Mouse (Mus musculus): ENCODE data around the gene Ush2a. TPM values are rescaled to one million over a fixed set of nuclear protein-coding genes. Genes with fewer than 3 reads are reported as not detected.

The Ush2a gene
- polyA plus RNA-seq (2015; fragmentation: Nextera tagmentation; extraction: Ambion mirVana), result not detected in 2 replicates

GRCm38 (mm10) chr1:188261903-188262682 is at the start of gene Ush2a:
Gene Ush2a (plus strand): TSS chr1:188262023.
- H3K9me3 ChIP-seq (ENCODE audit: low read length), result no peaks in the 10 kb centered on the region
- H3K27me3 ChIP-seq (ENCODE audit: insufficient read depth, low read length), result no peaks in the 10 kb centered on the region
- 73% methylated on average over 10 of the region's 10 CpGs for WGBS (ENCODE audit: insufficient replicate concordance)
- no peak within 1 kb of the TSS for H3K27ac ChIP-seq (ENCODE audit: low read depth)
- no peak for ATAC-seq
- no peak for DNase-seq
- no peak within 1 kb of the TSS for H3K4me3 ChIP-seq (ENCODE audit: low read depth, low read length)
- H3K4me2 ChIP-seq (ENCODE audit: low read depth, low read length), result no peak within 1 kb of the TSS
- no peaks in the 10 kb centered on the region for H3K4me1 ChIP-seq (ENCODE audit: insufficient read depth)
- TF ChIP-seq CTCF (IDR thresholded peaks at IDR 0.05; ENCODE audit: low read depth) (no peak), EP300 (IDR thresholded peaks at IDR 0.05; ENCODE audit: low read depth) (no peak)
- no peaks in the 10 kb centered on the region for H3K36me3 ChIP-seq (replicated peaks; ENCODE audit: insufficient read depth, low read length)
- no peak within 1 kb of the TSS for H3K9ac ChIP-seq (replicated peaks)

- WGBS (ENCODE audit: insufficient replicate concordance), result 64% methylated on average over 10 of the region's 10 CpGs
- no peak for DNase-seq
- Histone ChIP-seq H3K9me3 (ENCODE audit: low read length) (no peaks in the 10 kb centered on the region), H3K4me3 (ENCODE audit: low read depth, low read length) (no peak overlapping the region), H3K27me3 (ENCODE audit: insufficient read depth, low read length) (no peaks in the 10 kb centered on the region), H3K9ac (replicated peaks) (no peak overlapping the region), H3K4me2 (ENCODE audit: low read depth, low read length) (no peak overlapping the region), H3K4me1 (ENCODE audit: insufficient read depth) (no peaks in the 10 kb centered on the region), H3K27ac (ENCODE audit: low read depth) (no peak overlapping the region), H3K36me3 (replicated peaks; ENCODE audit: insufficient read depth, low read length) (no peaks in the 10 kb centered on the region)
- ATAC-seq, result no peak
- TF ChIP-seq CTCF (IDR thresholded peaks at IDR 0.05; ENCODE audit: low read depth) (no peak), EP300 (IDR thresholded peaks at IDR 0.05; ENCODE audit: low read depth) (no peak)
These were observed 46.8 kb upstream of the Ush2a start for GRCm38 (mm10) chr1:188214885-188215611.

- WGBS (ENCODE audit: insufficient replicate concordance), result 61% methylated on average over 4 of the region's 4 CpGs
- no peak for ATAC-seq
- no peak overlapping the region for H3K4me2 ChIP-seq (ENCODE audit: low read depth, low read length)
- H3K9ac ChIP-seq (replicated peaks), result no peak overlapping the region
- no peak overlapping the region for H3K4me3 ChIP-seq (ENCODE audit: low read depth, low read length)
- H3K27ac ChIP-seq (ENCODE audit: low read depth), result no peak overlapping the region
- no peaks in the 10 kb centered on the region for H3K27me3 ChIP-seq (ENCODE audit: insufficient read depth, low read length)
- H3K4me1 ChIP-seq (ENCODE audit: insufficient read depth), result no peaks in the 10 kb centered on the region
- no peaks in the 10 kb centered on the region for H3K9me3 ChIP-seq (ENCODE audit: low read length)
- DNase-seq, result no peak
- no peak for TF ChIP-seq EP300 (IDR thresholded peaks at IDR 0.05; ENCODE audit: low read depth)
- TF ChIP-seq CTCF (IDR thresholded peaks at IDR 0.05; ENCODE audit: low read depth), result no peak
- H3K36me3 ChIP-seq (replicated peaks; ENCODE audit: insufficient read depth, low read length), result no peaks in the 10 kb centered on the region
These were observed 40.5 kb upstream of the Ush2a start for GRCm38 (mm10) chr1:188221226-188221792.

GRCm38 (mm10) chr1:188233036-188233724 is 28.6 kb upstream of the Ush2a start:
- Histone ChIP-seq H3K4me1 (ENCODE audit: insufficient read depth) (no peaks in the 10 kb centered on the region), H3K9me3 (ENCODE audit: low read length) (no peaks in the 10 kb centered on the region), H3K27ac (ENCODE audit: low read depth) (no peak overlapping the region), H3K27me3 (ENCODE audit: insufficient read depth, low read length) (no peaks in the 10 kb centered on the region), H3K36me3 (replicated peaks; ENCODE audit: insufficient read depth, low read length) (no peaks in the 10 kb centered on the region), H3K4me3 (ENCODE audit: low read depth, low read length) (no peak overlapping the region), H3K9ac (replicated peaks) (no peak overlapping the region), H3K4me2 (ENCODE audit: low read depth, low read length) (no peak overlapping the region)
- ATAC-seq (no peak), DNase-seq (no peak)
- WGBS (ENCODE audit: insufficient replicate concordance), result 74% methylated on average over 5 of the region's 5 CpGs
- TF ChIP-seq CTCF (IDR thresholded peaks at IDR 0.05; ENCODE audit: low read depth) (no peak), EP300 (IDR thresholded peaks at IDR 0.05; ENCODE audit: low read depth) (no peak)

GRCm38 (mm10) chr1:188238636-188239035 is 23.2 kb upstream of the Ush2a start:
- Histone ChIP-seq H3K9me3 (ENCODE audit: low read length) (no peaks in the 10 kb centered on the region), H3K27ac (ENCODE audit: low read depth) (no peak overlapping the region), H3K4me1 (ENCODE audit: insufficient read depth) (no peaks in the 10 kb centered on the region), H3K9ac (replicated peaks) (no peak overlapping the region), H3K36me3 (replicated peaks; ENCODE audit: insufficient read depth, low read length) (no peaks in the 10 kb centered on the region), H3K4me3 (ENCODE audit: low read depth, low read length) (no peak overlapping the region), H3K4me2 (ENCODE audit: low read depth, low read length) (no peak overlapping the region), H3K27me3 (ENCODE audit: insufficient read depth, low read length) (no peaks in the 10 kb centered on the region)
- TF ChIP-seq CTCF (IDR thresholded peaks at IDR 0.05; ENCODE audit: low read depth) (no peak), EP300 (IDR thresholded peaks at IDR 0.05; ENCODE audit: low read depth) (no peak)
- DNase-seq (no peak), ATAC-seq (no peak)

DNA sequence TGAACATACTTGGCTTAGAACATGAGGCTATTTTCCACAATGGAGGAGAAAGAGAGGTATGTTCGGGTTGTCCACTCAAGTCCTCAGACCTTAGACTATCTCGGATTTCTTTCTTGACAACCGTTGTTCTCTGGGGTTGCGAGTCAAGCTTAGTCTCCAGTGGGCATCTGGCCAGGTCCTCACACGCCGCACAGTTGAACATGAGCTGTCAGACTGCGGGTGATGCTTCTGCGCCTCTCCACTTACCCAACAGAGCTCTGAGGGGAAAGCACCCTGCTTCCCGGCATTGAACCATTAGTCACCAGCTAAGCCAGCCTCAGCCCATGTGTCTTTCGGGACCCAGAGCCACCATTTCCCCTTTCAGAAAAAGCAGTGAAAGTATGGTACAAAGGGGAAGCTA is 20.1 kb upstream of the Ush2a start:
- Histone ChIP-seq H3K4me3 (ENCODE audit: low read depth, low read length) (no peak overlapping the region), H3K4me2 (ENCODE audit: low read depth, low read length) (no peak overlapping the region), H3K27me3 (ENCODE audit: insufficient read depth, low read length) (no peaks in the 10 kb centered on the region), H3K9ac (replicated peaks) (no peak overlapping the region), H3K27ac (ENCODE audit: low read depth) (no peak overlapping the region), H3K9me3 (ENCODE audit: low read length) (no peaks in the 10 kb centered on the region), H3K36me3 (replicated peaks; ENCODE audit: insufficient read depth, low read length) (no peaks in the 10 kb centered on the region), H3K4me1 (ENCODE audit: insufficient read depth) (no peaks in the 10 kb centered on the region)
- WGBS (ENCODE audit: insufficient replicate concordance), result 78% methylated on average over 10 of the region's 10 CpGs
- TF ChIP-seq EP300 (IDR thresholded peaks at IDR 0.05; ENCODE audit: low read depth), result no peak
- TF ChIP-seq CTCF (IDR thresholded peaks at IDR 0.05; ENCODE audit: low read depth), result no peak
- DNase-seq, result no peak
- ATAC-seq, result no peak
